In the genomic region with DNA sequence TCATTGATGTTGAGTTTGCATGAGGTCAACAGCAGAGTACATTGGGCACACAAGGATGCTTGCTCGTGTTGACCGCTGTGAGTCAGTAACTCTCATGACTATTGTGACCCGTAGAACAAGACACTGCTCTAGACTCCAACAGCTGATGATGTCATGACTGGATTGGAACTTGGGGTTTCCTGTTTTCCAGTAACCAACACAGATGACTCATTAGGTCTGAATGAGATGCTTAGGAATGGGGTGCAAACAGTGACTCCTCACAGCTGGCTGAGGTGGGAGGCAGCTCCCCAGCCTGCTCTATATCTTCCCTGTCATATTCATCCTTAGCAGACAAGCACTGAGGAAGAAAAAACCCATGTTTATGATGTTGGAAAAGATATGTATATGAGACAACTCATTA, we compare ENCODE assay signal across 19 mouse cellular contexts.
DNase-seq lines count a peak whose midpoint lies in the region; ATAC-seq lines count a peak whose summit lies in the region.
"Had no signal": no experiment of that assay in that cellular context is flagged by ENCODE, and none has a peak within 500 bp of the region (broad histone marks: within the 10 kb centered on the region; RNA-seq: fewer than 3 reads in every experiment).

No protein-coding gene starts in this region.

- no peak overlapping the region for H3K9ac ChIP-seq in stomach, embryonic 16.5 days (ENCODE audit: low read length)
- H3K9ac ChIP-seq: embryonic facial prominence, embryonic 13.5 days; forebrain, postnatal 0 days; hindbrain, embryonic 14.5 days had no signal

- H3K27ac ChIP-seq in brown adipose tissue, adult 24 weeks (replicated peaks; ENCODE audit: low read depth, low read length): 0 out of 2 replicates have a peak overlapping the region, but pooled peaks have one; percentile 12
- H3K27ac ChIP-seq in stomach, embryonic 16.5 days (ENCODE audit: low read length): no peak overlapping the region
- H3K27ac ChIP-seq: embryonic facial prominence, embryonic 13.5 days; heart, adult 2 months; hindbrain, embryonic 14.5 days had no signal

- no peak overlapping the region for H3K4me3 ChIP-seq in brown adipose tissue, adult 24 weeks (ENCODE audit: insufficient read depth, low read depth, low read length)
- no peak overlapping the region for H3K4me3 ChIP-seq in stomach, embryonic 16.5 days (replicated peaks; ENCODE audit: low read length)
- H3K4me3 ChIP-seq: embryonic facial prominence, embryonic 13.5 days; heart, adult 2 months had no signal

- DNase-seq in heart, adult 18-20 months: peak; percentile 26 to 70
- DNase-seq in heart, postnatal 4 days: no peak
- DNase-seq in right cerebral cortex, adult 18-20 months: peak; percentile 17
- DNase-seq in right cerebral cortex, postnatal 4 days: no peak
- DNase-seq in urinary bladder, postnatal 14 days (ENCODE audit: low spot score): no peak
- DNase-seq in embryo, embryonic 10 days (ENCODE audit: low spot score): no peak
- DNase-seq: adrenal gland, postnatal 10 days; cerebellum, adult 11 months; cerebellum, postnatal 10 days; forebrain, postnatal 0 days; kidney, adult 9 months; retina, postnatal 1 day had no signal

- ATAC-seq in stomach, embryonic 16.5 days (ENCODE audit: insufficient read depth, low FRiP score): peak; percentile 59
- ATAC-seq: activated CD4-positive, CD25-positive, alpha-beta regulatory T cell, adult 4 months had no signal

- H3K9me3 ChIP-seq in stomach, embryonic 16.5 days (replicated peaks; ENCODE audit: control insufficient read depth, low read length): no peaks in the 10 kb centered on the region

- WGBS in stomach, embryonic 16.5 days: 71% methylated on average over 3 of the region's 3 CpGs

- no peaks in the 10 kb centered on the region for H3K27me3 ChIP-seq in stomach, embryonic 16.5 days (ENCODE audit: control insufficient read depth, insufficient read depth, low read length)
- H3K27me3 ChIP-seq: embryonic facial prominence, embryonic 13.5 days had no signal

- no peak overlapping the region for H3K4me2 ChIP-seq in stomach, embryonic 16.5 days (ENCODE audit: low read depth, low read length)
- H3K4me2 ChIP-seq: embryonic facial prominence, embryonic 13.5 days; hindbrain, embryonic 14.5 days; liver, embryonic 11.5 days had no signal

- peaks cover 2% of the 10 kb centered on the region; the same call in 1 of the 2 replicates for H3K4me1 ChIP-seq in brown adipose tissue, adult 24 weeks (ENCODE audit: control insufficient read depth, insufficient read depth, insufficient read length, low read length)
- H3K4me1 ChIP-seq in stomach, embryonic 16.5 days (ENCODE audit: control insufficient read depth, insufficient read depth, low read length): peaks cover 8% of the 10 kb centered on the region

- H3K36me3 ChIP-seq in stomach, embryonic 16.5 days (ENCODE audit: control insufficient read depth, insufficient read depth, low read length): no peaks in the 10 kb centered on the region
- H3K36me3 ChIP-seq: embryonic facial prominence, embryonic 13.5 days had no signal

Comparison
In these comparisons a context has a peak if more than half of its experiments do, and no peak if none do; other contexts are left out.
1. DNase-seq: peak in heart, adult 18-20 months (2 of 2) and right cerebral cortex, adult 18-20 months (single experiment); none in heart, postnatal 4 days (single experiment), right cerebral cortex, postnatal 4 days (single experiment), urinary bladder, postnatal 14 days (single experiment) and embryo, embryonic 10 days (single experiment).